Mouse (Mus musculus): ENCODE results near the gene Usp47. TPM values are rescaled to one million over a fixed set of nuclear protein-coding genes. Genes with fewer than 3 reads are reported as not detected.

Gene Usp47
- total and polyA plus RNA-seq, 3 experiments = 37.3 to 122 (median 47.8) TPM

GRCm38 (mm10) chr7:112012621-112013177 is 10.6 kb upstream of the Usp47 start:
- Histone ChIP-seq H3K27ac (ENCODE audit: control insufficient read depth, low read depth, low read length) (no peak overlapping the region), H3K27me3 (ENCODE audit: control insufficient read depth in 1 of 2, insufficient read depth in 2 of 2, low read length in 2 of 2) (no peaks in the 10 kb centered on the region), H3K9ac (ENCODE audit: control insufficient read depth, low read depth, low read length, poor library complexity, severe bottlenecking) (no peak overlapping the region), H3K4me3 (ENCODE audit: control insufficient read depth in 1 of 2, insufficient read depth in 1 of 2, low read depth in 2 of 2, low read length in 2 of 2) (no peak overlapping the region), H3K4me1 (ENCODE audit: control insufficient read depth in 1 of 2, insufficient read depth in 2 of 2, low read length in 2 of 2) (no peaks in the 10 kb centered on the region), H3K36me3 (ENCODE audit: control insufficient read depth in 1 of 2, insufficient read depth in 2 of 2, low read length in 2 of 2) (no peaks in the 10 kb centered on the region), H3K79me2 (ENCODE audit: control insufficient read depth, insufficient read depth, low read length, poor library complexity) (no peaks in the 10 kb centered on the region), H3K9me3 (replicated peaks; ENCODE audit: insufficient read depth, low read length) (no peaks in the 10 kb centered on the region)
- no peak for DNase-seq (ENCODE audit: low read depth, low spot score)
- TF ChIP-seq TCF12 (IDR thresholded peaks at IDR 0.05; ENCODE audit: low read depth, low read length) (no peak), E2F4 (IDR thresholded peaks at IDR 0.05; ENCODE audit: borderline replicate concordance, low read depth, low read length) (no peak), HCFC1 (IDR thresholded peaks at IDR 0.05; ENCODE audit: low read depth, low read length) (no peak), POLR2AphosphoS2 (IDR thresholded peaks at IDR 0.05; ENCODE audit: low read length) (no peak), BHLHE40 (IDR thresholded peaks at IDR 0.05; ENCODE audit: borderline replicate concordance, low read depth, low read length) (no peak), MAFK (IDR thresholded peaks at IDR 0.05; ENCODE audit: borderline replicate concordance, low read depth, low read length) (no peak), RCOR1 (IDR thresholded peaks at IDR 0.05; ENCODE audit: low read depth, low read length) (no peak), TBP (IDR thresholded peaks at IDR 0.05; ENCODE audit: low read depth, low read length) (no peak), ZC3H11A (IDR thresholded peaks at IDR 0.05; ENCODE audit: low read depth, low read length) (no peak), UBTF (IDR thresholded peaks at IDR 0.05; ENCODE audit: borderline replicate concordance, insufficient read depth, low read depth, low read length) (no peak), MAX (IDR thresholded peaks at IDR 0.05; ENCODE audit: low read length) (no peak)

- Histone ChIP-seq H3K27me3 (ENCODE audit: control insufficient read depth in 1 of 2, insufficient read depth in 2 of 2, low read length in 2 of 2) (no peaks in the 10 kb centered on the region), H3K9me3 (replicated peaks; ENCODE audit: insufficient read depth, low read length) (no peaks in the 10 kb centered on the region), H3K36me3 (ENCODE audit: control insufficient read depth in 1 of 2, insufficient read depth in 2 of 2, low read length in 2 of 2) (no peaks in the 10 kb centered on the region), H3K4me3 (ENCODE audit: control insufficient read depth in 1 of 2, insufficient read depth in 1 of 2, low read depth in 2 of 2, low read length in 2 of 2) (no peak overlapping the region), H3K4me1 (ENCODE audit: control insufficient read depth in 1 of 2, insufficient read depth in 2 of 2, low read length in 2 of 2) (no peaks in the 10 kb centered on the region), H3K27ac (ENCODE audit: control insufficient read depth, low read depth, low read length) (no peak overlapping the region), H3K9ac (ENCODE audit: control insufficient read depth, low read depth, low read length, poor library complexity, severe bottlenecking) (no peak overlapping the region), H3K79me2 (ENCODE audit: control insufficient read depth, insufficient read depth, low read length, poor library complexity) (no peaks in the 10 kb centered on the region)
- no peak for DNase-seq (ENCODE audit: low read depth, low spot score)
- TF ChIP-seq ETS1 (IDR thresholded peaks at IDR 0.05; ENCODE audit: low read depth, low read length) (no peak), ZMIZ1 (IDR thresholded peaks at IDR 0.05; ENCODE audit: low read depth, low read length) (no peak), MAZ (IDR thresholded peaks at IDR 0.05; ENCODE audit: low read depth, low read length) (no peak), GATA1 (IDR thresholded peaks at IDR 0.05; ENCODE audit: low read depth, low read length) (no peak), RAD21 (IDR thresholded peaks at IDR 0.05; ENCODE audit: low read depth, low read length) (no peak), ZKSCAN1 (IDR thresholded peaks at IDR 0.05; ENCODE audit: low read depth, low read length) (no peak), ZNF384 (IDR thresholded peaks at IDR 0.05; ENCODE audit: low read depth, low read length) (no peak), ZC3H11A (IDR thresholded peaks at IDR 0.05; ENCODE audit: low read depth, low read length) (no peak), E2F4 (IDR thresholded peaks at IDR 0.05; ENCODE audit: borderline replicate concordance, low read depth, low read length) (no peak), GABPA (IDR thresholded peaks at IDR 0.05; ENCODE audit: low read depth, low read length) (no peak), USF2 (IDR thresholded peaks at IDR 0.05; ENCODE audit: borderline replicate concordance in 1 of 2, insufficient read depth in 1 of 2, low read depth in 1 of 2, low read length in 2 of 2) (no peak), KAT2A (conservative IDR thresholded peaks at IDR 0.05; ENCODE audit: low read depth, low read length) (no peak), CHD2 (IDR thresholded peaks at IDR 0.05; ENCODE audit: low read length) (no peak), POLR2AphosphoS2 (IDR thresholded peaks at IDR 0.05; ENCODE audit: low read length) (no peak)
Measured at GRCm38 (mm10) chr7:112014148-112014547, 9.2 kb upstream of the Usp47 start.

All from MEL (cell line).